Mouse (Mus musculus) testis, adult 2 months (tissue): ENCODE results near the gene Arfgef2. TPM values are rescaled to one million over a fixed set of nuclear protein-coding genes. Genes with fewer than 3 reads are reported as not detected.

Experiments
- H3K27ac ChIP-seq: fragments of 200-500 bp; 2 replicates; pipeline ENCODE4 v1.5.1; 2012; ENCODE audit warnings: low read depth, low read length; ENCODE audit not compliant: control insufficient read depth, insufficient read depth
- H3K27me3 ChIP-seq: fragments of 200-500 bp; 2 replicates; pipeline ENCODE4 v1.6.1; 2012; ENCODE audit warnings: mild to moderate bottlenecking, low read length, moderate library complexity; ENCODE audit not compliant: control insufficient read depth, insufficient read depth
- H3K36me3 ChIP-seq: fragments of 200-500 bp; 2 replicates; pipeline ENCODE4 v1.6.1; 2012; ENCODE audit warnings: mild to moderate bottlenecking, low read length; ENCODE audit not compliant: control insufficient read depth, insufficient read depth
- H3K4me1 ChIP-seq: fragments of 200-500 bp; 2 replicates; pipeline ENCODE4 v1.6.1; 2012; ENCODE audit warnings: low read length; ENCODE audit not compliant: control insufficient read depth, insufficient read depth
- H3K4me3 ChIP-seq: fragments of 200-500 bp; 2 replicates; pipeline ENCODE4 v1.5.1; 2012; ENCODE audit warnings: low read depth, mild to moderate bottlenecking, low read length, moderate library complexity, mixed read lengths; ENCODE audit not compliant: control insufficient read depth
- CTCF ChIP-seq: fragments of 200-500 bp; IDR thresholded peaks from 2 replicates; pipeline ENCODE4 v1.5.1; 2012; ENCODE audit warnings: low read depth, mild to moderate bottlenecking, inconsistent platforms, low read length, moderate library complexity; ENCODE audit not compliant: control insufficient read depth, insufficient read depth, insufficient replicate concordance
- POLR2A ChIP-seq: fragments of 200-500 bp; IDR thresholded peaks from 2 replicates; pipeline ENCODE4 v1.6.1; 2012; ENCODE audit warnings: low read depth, mild to moderate bottlenecking, inconsistent platforms, low read length, moderate library complexity; ENCODE audit not compliant: control insufficient read depth
- polyA plus RNA-seq: library from polyadenylated mRNA; depleted of rRNA; stranded (reverse); fragments of >200 nt; gene quantifications from 2 replicates; pipeline ENCODE4 v1.2.3, GENCODE M21; 2012; rRNA removed

Gene Arfgef2
- 19.1 TPM in 2 replicates for polyA plus RNA-seq

- H3K36me3 ChIP-seq, result no peaks in the 10 kb centered on the region
- H3K4me3 ChIP-seq, result peak within 1 kb of the TSS; percentile 87
- no peaks in the 10 kb centered on the region for H3K27me3 ChIP-seq
- TF ChIP-seq CTCF (no peak), POLR2A (peak; percentile 81)
- H3K4me1 ChIP-seq, result peaks cover 5% of the 10 kb centered on the region; the same call in 1 of the 2 replicates
- peak within 1 kb of the TSS; percentile 33 for H3K27ac ChIP-seq
Measured at GRCm38 (mm10) chr2:166805250-166806172, at the start of gene Arfgef2. Gene Arfgef2 (plus strand): TSS chr2:166805588.

DNA sequence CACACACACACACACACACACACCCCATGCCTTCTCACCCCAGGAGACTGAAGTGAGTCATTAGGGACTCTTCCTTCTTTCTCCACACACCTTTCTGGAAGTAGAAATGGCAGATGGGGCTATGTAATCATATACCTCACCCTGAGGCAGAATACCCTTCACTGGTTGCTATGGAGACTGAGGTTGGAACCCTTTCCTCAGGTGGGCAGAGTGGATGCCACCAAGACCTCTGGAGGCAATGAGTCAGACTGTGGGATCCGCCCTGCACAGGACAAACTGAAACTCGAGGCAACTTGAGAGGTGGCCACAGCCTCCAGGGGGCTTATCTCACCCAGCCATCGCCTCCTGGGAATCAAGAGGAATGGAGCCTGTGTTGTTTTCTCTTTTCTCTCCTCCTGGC, 47.4 kb upstream of the Arfgef2 start:
- H3K27ac ChIP-seq, result no peak overlapping the region
- TF ChIP-seq POLR2A (no peak), CTCF (no peak)
- H3K4me1 ChIP-seq, result 0 out of 2 replicates have a peak, but pooled peaks cover 2% of the 10 kb centered on the region
- H3K27me3 ChIP-seq, result no peaks in the 10 kb centered on the region
- H3K36me3 ChIP-seq, result no peaks in the 10 kb centered on the region
- H3K4me3 ChIP-seq, result no peak overlapping the region

- Histone ChIP-seq H3K36me3 (no peaks in the 10 kb centered on the region), H3K4me3 (no peak overlapping the region), H3K27ac (no peak overlapping the region), H3K4me1 (no peaks in the 10 kb centered on the region), H3K27me3 (no peaks in the 10 kb centered on the region)
- no peak for TF ChIP-seq CTCF
- TF ChIP-seq POLR2A, result no peak
Measured at GRCm38 (mm10) chr2:166764051-166764450, 41.3 kb upstream of the Arfgef2 start.

DNA sequence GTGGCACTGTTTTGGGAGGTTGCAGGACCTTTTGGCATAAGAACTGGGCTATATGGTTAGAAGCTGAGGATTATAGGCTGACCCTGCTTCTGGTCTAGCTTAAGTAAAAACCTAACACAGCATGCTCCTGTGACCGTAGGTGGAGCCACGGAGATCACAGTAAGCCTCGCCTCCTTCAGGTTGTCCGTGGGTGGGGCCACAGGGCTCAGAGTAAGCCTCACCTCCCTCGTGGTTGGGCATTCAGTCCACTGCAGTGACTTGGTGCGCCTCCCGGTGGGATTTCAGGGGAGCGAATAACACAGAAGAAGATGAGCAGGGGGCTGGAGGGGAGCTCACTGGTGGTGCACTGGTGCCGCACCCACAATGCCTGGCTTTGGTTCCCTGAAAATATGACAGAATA, 37.8 kb upstream of the Arfgef2 start:
- Histone ChIP-seq H3K27me3 (no peaks in the 10 kb centered on the region), H3K4me3 (no peak overlapping the region), H3K36me3 (no peaks in the 10 kb centered on the region), H3K4me1 (no peaks in the 10 kb centered on the region), H3K27ac (no peak overlapping the region)
- no peak for TF ChIP-seq CTCF
- no peak for TF ChIP-seq POLR2A

DNA sequence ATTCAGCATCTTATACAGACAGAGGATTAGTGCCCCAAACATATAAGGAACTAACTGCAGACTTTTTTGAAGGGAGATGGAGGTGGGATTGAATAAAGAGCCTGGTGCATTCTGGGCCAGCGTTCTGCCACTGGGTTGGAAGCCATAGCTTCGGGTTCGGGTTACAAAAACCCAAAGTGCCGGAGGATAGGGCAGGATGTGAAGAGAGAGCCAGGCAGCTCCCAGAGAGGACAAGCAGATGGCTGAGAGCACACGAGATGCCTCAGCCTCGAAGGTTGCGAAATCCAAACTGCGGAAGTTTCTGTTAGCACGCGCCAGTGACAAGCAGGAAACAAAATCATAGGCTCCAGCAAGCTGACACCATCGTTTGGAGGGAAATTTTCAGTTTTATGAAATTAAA, 34.0 kb upstream of the Arfgef2 start:
- TF ChIP-seq POLR2A (no peak), CTCF (no peak)
- H3K4me3 ChIP-seq, result no peak overlapping the region
- H3K27me3 ChIP-seq, result no peaks in the 10 kb centered on the region
- H3K36me3 ChIP-seq, result no peaks in the 10 kb centered on the region
- no peaks in the 10 kb centered on the region for H3K4me1 ChIP-seq
- H3K27ac ChIP-seq, result no peak overlapping the region

GRCm38 (mm10) chr2:166773587-166773986, 31.8 kb upstream of the Arfgef2 start:
- TF ChIP-seq POLR2A (no peak), CTCF (no peak)
- H3K27ac ChIP-seq, result no peak overlapping the region

GRCm38 (mm10) chr2:166774275-166774674, 31.1 kb upstream of the Arfgef2 start:
- TF ChIP-seq CTCF (no peak), POLR2A (no peak)
- H3K4me3 ChIP-seq, result no peak overlapping the region
- no peaks in the 10 kb centered on the region for H3K27me3 ChIP-seq
- H3K27ac ChIP-seq, result no peak overlapping the region
- no peaks in the 10 kb centered on the region for H3K36me3 ChIP-seq
- H3K4me1 ChIP-seq, result no peaks in the 10 kb centered on the region

More at GRCm38 (mm10) chr2:166773587-166773986, 31.8 kb upstream of the Arfgef2 start:
- Histone ChIP-seq H3K36me3 (no peaks in the 10 kb centered on the region), H3K4me1 (no peaks in the 10 kb centered on the region), H3K4me3 (no peak overlapping the region), H3K27me3 (no peaks in the 10 kb centered on the region)
